Mouse (Mus musculus) cerebral cortex, adult 2 months (tissue): ENCODE data around the gene Mest.

Source experiments
- WGBS: fragments of 180-500 bp; shearing (Covaris S2); methylation state at CpG from one replicate; pipeline ENCODE4 v1.1.7; 2018; 5-methylcytosine and 5-hydroxymethylcytosine counted together

Gene Mest

GRCm38 (mm10) chr6:30703977-30704602, 19.3 kb upstream of the Mest start:
- 94% methylated on average over 9 of the region's 9 CpGs for WGBS

GRCm38 (mm10) chr6:30709115-30709514, 14.2 kb upstream of the Mest start:
- WGBS = 79% methylated on average over 6 of the region's 6 CpGs

- 78% methylated on average over 25 of the region's 25 CpGs for WGBS
These were observed 12.7 kb upstream of the Mest start for GRCm38 (mm10) chr6:30710371-30711364.

GRCm38 (mm10) chr6:30711365-30711763, 12.0 kb upstream of the Mest start:
- 82% methylated on average over 10 of the region's 10 CpGs for whole genome bisulfite sequencing

- 75% methylated on average over 7 of the region's 7 CpGs for WGBS
These were observed 10.9 kb upstream of the Mest start for GRCm38 (mm10) chr6:30712484-30712883.

- 86% methylated on average over 6 of the region's 6 CpGs for WGBS
These were observed 9.9 kb upstream of the Mest start for GRCm38 (mm10) chr6:30713455-30713854.

- WGBS = 82% methylated on average over 11 of the region's 11 CpGs
These were observed 9.5 kb upstream of the Mest start for GRCm38 (mm10) chr6:30713896-30714295.

- WGBS = 74% methylated on average over 5 of the region's 5 CpGs
These were observed 8.4 kb upstream of the Mest start for GRCm38 (mm10) chr6:30714891-30715471.

- WGBS = 24% methylated on average over 7 of the region's 7 CpGs
These were observed 6.6 kb upstream of the Mest start for GRCm38 (mm10) chr6:30716796-30717195.

- WGBS = 77% methylated on average over 4 of the region's 4 CpGs
These were observed 772 bp upstream of the Mest start for GRCm38 (mm10) chr6:30722385-30723164.

- 48% methylated on average over 12 of the region's 12 CpGs for WGBS
These were observed 7.1 kb downstream of the Mest start for GRCm38 (mm10) chr6:30730301-30730971.

GRCm38 (mm10) chr6:30732571-30733130, 9.3 kb downstream of the Mest start:
- WGBS = 68% methylated on average over 18 of the region's 18 CpGs

GRCm38 (mm10) chr6:30734465-30734864, 11.1 kb downstream of the Mest start:
- WGBS = 41% methylated on average over 6 of the region's 6 CpGs

- WGBS = 72% methylated on average over 22 of the region's 22 CpGs
These were observed 11.8 kb downstream of the Mest start for GRCm38 (mm10) chr6:30734988-30735727.

GRCm38 (mm10) chr6:30735728-30736371, 12.5 kb downstream of the Mest start:
- WGBS = 70% methylated on average over 15 of the region's 15 CpGs

GRCm38 (mm10) chr6:30736372-30736762, 13.0 kb downstream of the Mest start:
- whole genome bisulfite sequencing = 61% methylated on average over 13 of the region's 13 CpGs

GRCm38 (mm10) chr6:30736864-30737547, 13.7 kb downstream of the Mest start:
- WGBS = 54% methylated on average over 29 of the region's 29 CpGs

- 51% methylated on average over 65 of the region's 66 CpGs for WGBS
These were observed 14.5 kb downstream of the Mest start for GRCm38 (mm10) chr6:30737548-30738463.
